Mouse (Mus musculus): ENCODE data around the gene Cdc42bpb.

DNA sequence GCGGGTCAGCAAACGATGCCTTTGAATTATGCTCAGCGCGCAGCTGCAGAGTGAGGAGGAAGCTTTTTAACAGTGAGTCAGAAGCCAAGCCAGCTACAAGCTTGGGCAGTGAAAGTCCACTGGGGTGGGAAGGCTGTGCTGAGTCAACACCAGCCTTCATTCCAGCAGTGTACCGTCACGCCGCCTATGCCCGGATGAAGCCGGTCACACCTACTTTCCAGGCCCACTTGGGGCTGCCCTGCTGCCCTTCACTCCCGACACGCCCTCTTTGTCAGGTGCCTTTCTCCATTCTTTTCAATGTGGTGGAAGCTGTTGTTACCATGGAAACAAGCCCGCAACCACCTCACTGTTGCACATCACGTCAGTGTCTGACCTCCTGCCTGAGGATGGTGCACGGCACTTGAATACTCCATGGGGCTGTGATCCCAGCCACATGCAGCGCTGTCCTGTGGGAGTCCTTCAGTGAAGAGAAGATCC is 24.0 kb downstream of the Cdc42bpb start:
- no peak for TF ChIP-seq GATA1 (IDR thresholded peaks at IDR 0.05; ENCODE audit: low read length)
- no peak for TF ChIP-seq TAL1 (IDR thresholded peaks at IDR 0.05; ENCODE audit: low read length)
